Mouse (Mus musculus) left cerebral cortex, adult 2 months (tissue): ENCODE results near the gene Zfhx3. TPM values are rescaled to one million over a fixed set of nuclear protein-coding genes. Genes with fewer than 3 reads are reported as not detected.

Experiments used
- DNase-seq, 2 experiments: peaks; one replicate each; pipeline ENCODE4 v3.0.0; 2021 to 2022; ENCODE audit warnings: low spot score in 2 of 2, mixed read lengths in 1 of 2; ENCODE audit errors: extremely low spot score in 1 of 2
- H3K27ac ChIP-seq: fragments of 200-600 bp; 2 replicates; pipeline ENCODE4 v1.8.1; 2022
- H3K4me3 ChIP-seq: fragments of 200-600 bp; 2 replicates; pipeline ENCODE4 v1.8.1; 2022
- CTCF ChIP-seq: fragments of 200-600 bp; IDR thresholded peaks from 2 replicates; pipeline ENCODE4 v1.8.1; 2022; ENCODE audit warnings: antibody characterized with exemption, mild to moderate bottlenecking, moderate library complexity
- intact Hi-C: fragments of 180-260 bp; cut with DNase I; formaldehyde crosslinking; loops from one replicate; pipeline ENCODE4 v1.15.1; 2025
- total RNA-seq, 2 experiments: library from RNA; stranded (reverse); gene quantifications; 2 replicates each; pipeline ENCODE4 v1.2.3; 2021

Zfhx3 gene
- total RNA-seq, 2 experiments from 2014 or later: 5.0 to 5.1 TPM

GRCm38 (mm10) chr8:108697589-108697988 is 755.1 kb downstream of the Zfhx3 start:
- TF ChIP-seq CTCF: no peak
- intact Hi-C loops: loop anchor here (5.0 kb wide), 2 partner anchors 455 to 750 kb away; no protein-coding TSS in a partner anchor
- H3K27ac ChIP-seq: no peak overlapping the region
- H3K4me3 ChIP-seq: no peak overlapping the region
- no peak for DNase-seq

- Histone ChIP-seq H3K4me3 (no peak overlapping the region), H3K27ac (no peak overlapping the region)
- no peak for TF ChIP-seq CTCF
- intact Hi-C loops: loop anchor here (5.0 kb wide), 2 partner anchors 456 to 751 kb away; no protein-coding TSS in a partner anchor
- DNase-seq: no peak
Observed at GRCm38 (mm10) chr8:108698101-108698660, 755.7 kb downstream of the Zfhx3 start.

- Histone ChIP-seq H3K27ac (no peak overlapping the region), H3K4me3 (no peak overlapping the region)
- intact Hi-C loops: loop anchor here (5.0 kb wide), 2 partner anchors 457 to 752 kb away; no protein-coding TSS in a partner anchor
- TF ChIP-seq CTCF: no peak
- no peak for DNase-seq
Observed at GRCm38 (mm10) chr8:108699011-108699410, 756.6 kb downstream of the Zfhx3 start.

- H3K27ac ChIP-seq: no peak overlapping the region
- H3K4me3 ChIP-seq: no peak overlapping the region
- TF ChIP-seq CTCF: no peak
Observed at GRCm38 (mm10) chr8:108699454-108700345, 757.3 kb downstream of the Zfhx3 start.

GRCm38 (mm10) chr8:108701381-108702175 is 759.1 kb downstream of the Zfhx3 start:
- no peak overlapping the region for H3K4me3 ChIP-seq
- TF ChIP-seq CTCF: no peak
- DNase-seq: no peak
- intact Hi-C loops: loop anchor here (5.0 to 10.0 kb wide), 2 partner anchors 483 to 546 kb away; no protein-coding TSS in a partner anchor
- H3K27ac ChIP-seq: no peak overlapping the region

More at GRCm38 (mm10) chr8:108699454-108700345, 757.3 kb downstream of the Zfhx3 start:
- intact Hi-C loops: loop anchor here (5.0 to 10.0 kb wide), 4 partner anchors 457 to 752 kb away; no protein-coding TSS in a partner anchor
- DNase-seq: no peak

DNA sequence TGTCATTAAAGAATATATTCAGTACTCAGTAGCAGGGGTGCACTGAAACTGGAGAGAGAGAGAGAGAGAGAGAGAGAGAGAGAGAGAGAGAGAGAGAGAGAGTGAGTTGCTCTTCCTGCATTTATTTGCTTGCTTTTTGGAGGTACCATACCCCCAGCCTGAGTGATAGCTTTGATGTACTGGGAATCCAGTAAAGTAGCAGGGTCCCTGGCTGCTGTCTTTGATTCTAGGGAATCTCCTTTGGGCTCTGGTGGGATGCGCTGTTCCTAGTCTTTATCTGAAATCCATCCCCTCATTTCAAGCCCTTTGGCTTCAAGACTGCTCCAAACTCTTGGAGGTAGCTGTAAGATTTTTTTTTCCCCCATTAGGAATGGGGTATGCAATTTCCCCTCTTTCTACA is 759.8 kb downstream of the Zfhx3 start:
- no peak for DNase-seq
- Histone ChIP-seq H3K4me3 (no peak overlapping the region), H3K27ac (no peak overlapping the region)
- intact Hi-C loops: loop anchor here (5.0 to 10.0 kb wide), 2 partner anchors 483 to 545 kb away; no protein-coding TSS in a partner anchor
- no peak for TF ChIP-seq CTCF

GRCm38 (mm10) chr8:108705751-108706150 is 763.3 kb downstream of the Zfhx3 start:
- no peak for DNase-seq
- H3K27ac ChIP-seq: no peak overlapping the region
- no peak overlapping the region for H3K4me3 ChIP-seq
- intact Hi-C loops: loop anchor here (10.0 kb wide), 1 partner anchor 479 kb away; no protein-coding TSS in a partner anchor
- TF ChIP-seq CTCF: no peak

GRCm38 (mm10) chr8:108706491-108706847 is 764.0 kb downstream of the Zfhx3 start:
- Histone ChIP-seq H3K4me3 (no peak overlapping the region), H3K27ac (no peak overlapping the region)
- intact Hi-C loops: loop anchor here (10.0 kb wide), 1 partner anchor 478 kb away; no protein-coding TSS in a partner anchor
- no peak for DNase-seq
- TF ChIP-seq CTCF: no peak

DNA sequence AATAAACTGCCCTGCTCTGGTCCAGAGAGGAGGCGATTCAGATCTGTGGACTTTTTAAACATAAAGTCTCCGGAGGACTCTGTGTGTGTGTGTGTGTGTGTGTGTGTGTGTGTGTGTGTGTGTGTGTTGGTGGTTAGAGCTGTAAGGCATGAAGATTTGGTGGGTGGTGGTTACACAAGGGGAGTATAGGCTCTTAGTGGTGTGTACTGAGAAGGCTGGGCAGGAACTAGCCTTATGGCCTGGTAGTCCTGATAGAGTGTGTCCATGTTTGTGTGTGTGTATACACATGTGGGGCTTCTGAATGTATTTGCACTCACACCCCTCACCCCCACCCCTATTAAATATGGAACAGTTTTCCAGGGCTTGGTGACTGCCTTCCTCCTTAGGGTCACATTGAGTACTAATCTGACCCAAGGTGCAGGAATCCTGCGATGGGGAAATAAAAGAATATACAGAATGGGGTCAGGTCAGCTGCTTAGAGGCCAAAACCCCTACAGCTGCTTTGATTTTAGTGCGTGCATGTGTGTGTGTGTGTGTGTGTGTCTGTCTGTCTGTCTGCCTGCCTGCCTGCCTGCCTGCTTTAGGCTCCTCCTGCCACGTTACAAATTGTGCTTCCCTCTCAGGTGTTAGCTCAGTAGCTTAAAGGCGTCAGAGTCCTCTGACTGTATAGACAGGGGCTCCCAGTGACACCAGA is 764.6 kb downstream of the Zfhx3 start:
- Histone ChIP-seq H3K27ac (no peak overlapping the region), H3K4me3 (no peak overlapping the region)
- DNase-seq: no peak
- intact Hi-C loops: loop anchor here (10.0 kb wide), 1 partner anchor 478 kb away; no protein-coding TSS in a partner anchor
- TF ChIP-seq CTCF: no peak

DNA sequence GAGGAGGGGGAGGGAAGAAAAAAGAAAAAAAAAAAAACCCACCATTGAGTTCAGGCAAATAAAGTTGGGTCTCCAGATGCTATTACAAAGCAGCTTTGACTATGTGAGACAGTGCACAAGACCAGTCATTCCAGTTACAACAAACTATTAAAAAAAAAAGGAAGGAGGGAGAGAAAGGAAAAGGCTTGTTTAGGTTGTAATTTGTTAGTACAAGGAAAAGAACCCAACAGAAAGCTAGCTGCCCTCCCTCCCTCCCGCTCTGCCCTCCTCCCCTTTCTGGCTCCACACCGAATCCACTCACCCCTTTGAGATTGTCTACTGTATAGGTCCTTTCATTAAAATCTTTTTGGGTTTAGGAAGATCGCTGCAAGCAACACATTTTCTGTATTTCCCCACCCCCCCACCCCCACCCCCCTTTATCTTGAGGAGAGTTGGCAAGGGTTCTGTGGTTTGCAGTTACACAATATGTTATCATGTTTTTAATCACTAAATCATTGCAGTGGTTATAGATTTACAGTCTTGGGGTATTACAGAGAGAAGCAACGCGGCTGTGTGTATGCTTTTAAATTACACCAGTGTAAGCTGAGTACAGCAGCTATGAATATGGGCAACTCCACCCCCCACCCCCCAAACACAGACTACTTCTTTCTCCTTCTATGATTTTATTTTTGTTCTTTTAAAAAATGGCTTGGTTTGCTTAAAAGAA is 765.3 kb downstream of the Zfhx3 start:
- no peak for DNase-seq
- Histone ChIP-seq H3K27ac (no peak overlapping the region), H3K4me3 (no peak overlapping the region)
- intact Hi-C loops: loop anchor here (10.0 kb wide), 1 partner anchor 477 kb away; no protein-coding TSS in a partner anchor
- no peak for TF ChIP-seq CTCF
